Mouse (Mus musculus) layer of hippocampus, adult 6 months (tissue): ENCODE results near the gene Fgfbp3. TPM values are rescaled to one million over a fixed set of nuclear protein-coding genes. Genes with fewer than 3 reads are reported as not detected.

Experiments
- long read RNA-seq, 2 experiments: library from polyadenylated mRNA; unstranded; transcript quantifications; one replicate each; pipeline ENCODE4 v2.0.0; 2019 to 2020
- polyA plus RNA-seq: library from polyadenylated mRNA; unstranded; fragments of <200 nt; fragmentation: Nextera tagmentation; gene quantifications from 2 replicates; pipeline ENCODE4 v1.2.3, GENCODE M21; 2021

The Fgfbp3 gene
- 8.1 and 13.4 TPM in 2 replicates for polyA plus RNA-seq
- long read RNA-seq, experiment 1, partial matches to known transcripts, result 37 of 41 reads
- long read RNA-seq, experiment 1, other reads (novel, unspliced or antisense), result 0 of 41 reads
- long read RNA-seq, experiment 2, transcript Fgfbp3-201 (2 exons, 1,772 nt), result major isoform, 9 of 107 reads
- long read RNA-seq, experiment 2, partial matches to known transcripts, result 98 of 107 reads
- long read RNA-seq, experiment 2, other reads (novel, unspliced or antisense), result 0 of 107 reads

DNA sequence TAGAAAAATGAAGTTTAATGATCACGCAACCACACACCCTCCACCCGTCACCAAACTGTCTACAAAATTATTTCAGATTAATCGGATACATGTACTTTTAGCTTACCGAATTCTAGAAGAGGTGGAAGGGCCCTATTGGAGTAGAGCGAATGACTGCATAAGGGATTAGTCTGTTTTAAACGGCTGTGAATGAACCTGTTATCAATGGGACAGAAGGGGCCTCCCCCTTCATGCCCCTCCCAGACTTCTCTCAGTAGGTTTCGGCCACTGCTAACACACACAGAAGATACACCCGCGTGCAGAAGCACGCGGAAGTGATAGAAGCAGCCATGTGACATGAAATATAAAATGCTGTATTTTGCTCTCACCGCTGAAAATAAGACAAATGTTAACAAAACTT lies at the start of gene Fgfbp3:
TSS of gene Fgfbp3 (minus strand) at position 150 of the 400 bp plus-strand sequence.

DNA sequence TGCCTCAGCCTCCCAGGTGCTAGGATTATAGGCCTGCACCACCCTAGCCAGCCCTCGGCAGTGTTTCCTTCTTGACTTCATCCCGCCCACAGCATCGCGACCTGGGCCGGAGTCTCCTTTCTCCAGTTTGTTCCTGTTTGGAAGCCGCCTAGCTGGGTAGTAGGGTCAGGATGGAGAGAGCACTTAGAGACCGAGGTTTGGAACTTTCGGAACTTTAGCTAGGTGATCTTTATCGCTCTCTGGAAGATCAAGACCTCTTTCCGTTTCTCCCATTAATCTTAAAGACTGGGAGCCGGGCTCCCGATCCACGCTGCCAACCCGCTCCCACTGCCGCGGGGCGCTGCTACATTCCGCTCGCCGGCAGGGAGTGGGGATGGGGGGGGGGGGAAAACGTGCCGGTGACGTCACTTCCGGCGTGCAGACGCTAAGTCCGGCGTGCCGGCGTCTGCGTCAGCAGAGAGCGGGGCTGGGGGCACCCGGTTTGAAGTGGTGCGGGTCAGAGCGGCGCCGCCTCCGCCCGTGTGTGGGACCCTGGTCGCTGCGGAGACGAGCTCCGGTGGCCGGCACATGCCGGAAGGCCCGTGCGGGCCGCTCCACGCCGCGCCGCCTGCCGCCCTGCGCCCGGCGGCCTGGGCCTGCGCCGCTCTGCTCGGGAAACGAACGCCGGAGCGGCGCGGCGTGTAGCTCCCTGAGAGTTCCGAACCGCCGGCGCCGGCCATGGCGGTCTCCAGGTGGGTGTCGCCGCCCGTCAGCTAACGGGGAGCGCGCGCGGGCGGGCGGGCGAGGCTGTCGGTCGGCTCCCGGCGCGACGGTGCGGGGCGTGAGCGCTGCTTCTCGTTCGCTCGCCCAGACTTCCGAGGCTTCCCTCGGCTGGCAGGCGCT lies 6.5 kb upstream of the Fgfbp3 start, which contains the start of gene Btaf1:
TSS of gene Btaf1 (plus strand) at position 409 of the 882 bp plus-strand sequence.

Other genes starting within 250 kb of the Fgfbp3 start
- gene Ppp1r3c, start 183.0 kb downstream of the Fgfbp3 start, polyA plus RNA-seq, result 21.6 and 25.0 TPM in 2 replicates
- gene Tnks2, start 85.4 kb downstream of the Fgfbp3 start, polyA plus RNA-seq, result 10.2 and 12.0 TPM in 2 replicates
- gene Btaf1, start 6.5 kb upstream of the Fgfbp3 start, polyA plus RNA-seq, result 2.2 and 2.7 TPM in 2 replicates